Mouse (Mus musculus): ENCODE measurements around the gene Toe1. TPM values are rescaled to one million over a fixed set of nuclear protein-coding genes. Genes with fewer than 3 reads are reported as not detected.
"Not testable (repeated sequence)": the region's sequence is repeated elsewhere in the genome, so short reads cannot be mapped to it uniquely, and the experiment has no call there.

Gene Toe1
- 43.6 and 47.6 TPM in 2 replicates for total RNA-seq (2017)

- peak; percentile 92 for ATAC-seq (ENCODE audit: extremely low read depth, insufficient number of reproducible peaks, low FRiP score, poor library complexity, severe bottlenecking)
Observed at GRCm38 (mm10) chr4:116807197-116808129, at the start of gene Toe1, which contains the start of gene Mutyh. Gene Toe1, minus strand, starts transcription at chr4:116807640. Gene Mutyh, plus strand, starts transcription at chr4:116807723.

GRCm38 (mm10) chr4:116857203-116857602, 49.8 kb upstream of the Toe1 start:
- no peak for ATAC-seq (ENCODE audit: extremely low read depth, insufficient number of reproducible peaks, low FRiP score, poor library complexity, severe bottlenecking)

GRCm38 (mm10) chr4:116854286-116854685, 46.8 kb upstream of the Toe1 start:
- ATAC-seq (ENCODE audit: extremely low read depth, insufficient number of reproducible peaks, low FRiP score, poor library complexity, severe bottlenecking): no peak

GRCm38 (mm10) chr4:116849901-116850300, 42.5 kb upstream of the Toe1 start:
- no peak for ATAC-seq (ENCODE audit: extremely low read depth, insufficient number of reproducible peaks, low FRiP score, poor library complexity, severe bottlenecking)

GRCm38 (mm10) chr4:116844324-116844723, 36.9 kb upstream of the Toe1 start:
- ATAC-seq (ENCODE audit: extremely low read depth, insufficient number of reproducible peaks, low FRiP score, poor library complexity, severe bottlenecking): no peak

GRCm38 (mm10) chr4:116840841-116841240, 33.4 kb upstream of the Toe1 start:
- no peak for ATAC-seq (ENCODE audit: extremely low read depth, insufficient number of reproducible peaks, low FRiP score, poor library complexity, severe bottlenecking)

GRCm38 (mm10) chr4:116840096-116840495, 32.7 kb upstream of the Toe1 start:
- not testable (repeated sequence) for ATAC-seq (ENCODE audit: extremely low read depth, insufficient number of reproducible peaks, low FRiP score, poor library complexity, severe bottlenecking)

- ATAC-seq (ENCODE audit: extremely low read depth, insufficient number of reproducible peaks, low FRiP score, poor library complexity, severe bottlenecking): no peak
Observed at GRCm38 (mm10) chr4:116838999-116839398, 31.6 kb upstream of the Toe1 start.

- no peak for ATAC-seq (ENCODE audit: extremely low read depth, insufficient number of reproducible peaks, low FRiP score, poor library complexity, severe bottlenecking)
Observed at GRCm38 (mm10) chr4:116830070-116830368, 22.6 kb upstream of the Toe1 start.

GRCm38 (mm10) chr4:116829364-116830069, 22.1 kb upstream of the Toe1 start:
- no peak for ATAC-seq (ENCODE audit: extremely low read depth, insufficient number of reproducible peaks, low FRiP score, poor library complexity, severe bottlenecking)

GRCm38 (mm10) chr4:116827819-116828218, 20.4 kb upstream of the Toe1 start:
- ATAC-seq (ENCODE audit: extremely low read depth, insufficient number of reproducible peaks, low FRiP score, poor library complexity, severe bottlenecking): peak; percentile 75

GRCm38 (mm10) chr4:116824541-116825004, 17.1 kb upstream of the Toe1 start:
- ATAC-seq (ENCODE audit: extremely low read depth, insufficient number of reproducible peaks, low FRiP score, poor library complexity, severe bottlenecking): peak; percentile 51

- no peak for ATAC-seq (ENCODE audit: extremely low read depth, insufficient number of reproducible peaks, low FRiP score, poor library complexity, severe bottlenecking)
Observed at GRCm38 (mm10) chr4:116821694-116822016, 14.2 kb upstream of the Toe1 start, which contains the start of gene Hpdl. Gene Hpdl, minus strand, starts transcription at chr4:116821707.

GRCm38 (mm10) chr4:116820902-116821693, 13.7 kb upstream of the Toe1 start:
- ATAC-seq (ENCODE audit: extremely low read depth, insufficient number of reproducible peaks, low FRiP score, poor library complexity, severe bottlenecking): peak; percentile 44; the same call in 1 of the 2 replicates

- ATAC-seq (ENCODE audit: extremely low read depth, insufficient number of reproducible peaks, low FRiP score, poor library complexity, severe bottlenecking): no peak
Observed at GRCm38 (mm10) chr4:116819968-116820901, 12.8 kb upstream of the Toe1 start.

- no peak for ATAC-seq (ENCODE audit: extremely low read depth, insufficient number of reproducible peaks, low FRiP score, poor library complexity, severe bottlenecking)
Observed at GRCm38 (mm10) chr4:116817486-116817885, 10.0 kb upstream of the Toe1 start.

- no peak for ATAC-seq (ENCODE audit: extremely low read depth, insufficient number of reproducible peaks, low FRiP score, poor library complexity, severe bottlenecking)
Observed at GRCm38 (mm10) chr4:116815276-116815675, 7.8 kb upstream of the Toe1 start.

- ATAC-seq (ENCODE audit: extremely low read depth, insufficient number of reproducible peaks, low FRiP score, poor library complexity, severe bottlenecking): no peak
Observed at GRCm38 (mm10) chr4:116811012-116811411, 3.6 kb upstream of the Toe1 start.

Measured in neutrophil, adult 5-6 weeks (primary cell).